Mouse (Mus musculus): ENCODE data around the gene Cdh26. TPM values are rescaled to one million over a fixed set of nuclear protein-coding genes. Genes with fewer than 3 reads are reported as not detected.
A peak's percentile ranks its signal among the peaks of the same experiment; 100 is the strongest.

Gene Cdh26
- polyA plus RNA-seq, 1 experiment from 2014 or later: 0.19 TPM

GRCm38 (mm10) chr2:178450961-178451360 lies 20.6 kb downstream of the Cdh26 start:
- 71% methylated on average over 10 of the region's 10 CpGs for WGBS
- H3K27ac ChIP-seq (replicated peaks): peak overlapping the region; percentile 48; the same call in 1 of the 2 replicates
- DNase-seq (ENCODE audit: low spot score): no peak
- no peaks in the 10 kb centered on the region for H3K27me3 ChIP-seq (replicated peaks; ENCODE audit: low read depth, poor library complexity, severe bottlenecking)
- no peak overlapping the region for H3K4me3 ChIP-seq
- no peaks in the 10 kb centered on the region for H3K36me3 ChIP-seq (replicated peaks)
- H3K9me3 ChIP-seq: no peaks in the 10 kb centered on the region
- peaks cover 27% of the 10 kb centered on the region for H3K4me1 ChIP-seq

GRCm38 (mm10) chr2:178454664-178455516 lies 24.6 kb downstream of the Cdh26 start:
- H3K4me1 ChIP-seq: peaks cover 27% of the 10 kb centered on the region
- 55% methylated on average over 17 of the region's 17 CpGs for WGBS
- peak overlapping the region; percentile 67 for H3K27ac ChIP-seq (replicated peaks)
- no peaks in the 10 kb centered on the region for H3K36me3 ChIP-seq (replicated peaks)
- no peaks in the 10 kb centered on the region for H3K27me3 ChIP-seq (replicated peaks; ENCODE audit: low read depth, poor library complexity, severe bottlenecking)
- DNase-seq (ENCODE audit: low spot score): peak; percentile 29
- no peaks in the 10 kb centered on the region for H3K9me3 ChIP-seq
- no peak overlapping the region for H3K4me3 ChIP-seq

GRCm38 (mm10) chr2:178457414-178457813 lies 27.1 kb downstream of the Cdh26 start:
- Histone ChIP-seq H3K4me3 (no peak overlapping the region), H3K27me3 (replicated peaks; ENCODE audit: low read depth, poor library complexity, severe bottlenecking) (no peaks in the 10 kb centered on the region), H3K27ac (replicated peaks) (no peak overlapping the region), H3K36me3 (replicated peaks) (no peaks in the 10 kb centered on the region), H3K9me3 (no peaks in the 10 kb centered on the region), H3K4me1 (peaks cover 20% of the 10 kb centered on the region)
- WGBS: 94% methylated on average over 6 of the region's 6 CpGs
- DNase-seq (ENCODE audit: low spot score): no peak

- Histone ChIP-seq H3K27me3 (replicated peaks; ENCODE audit: low read depth, poor library complexity, severe bottlenecking) (no peaks in the 10 kb centered on the region), H3K4me1 (peaks cover 14% of the 10 kb centered on the region), H3K4me3 (no peak overlapping the region), H3K27ac (replicated peaks) (no peak overlapping the region), H3K36me3 (replicated peaks) (no peaks in the 10 kb centered on the region), H3K9me3 (no peaks in the 10 kb centered on the region)
- WGBS: 70% methylated on average over 5 of the region's 5 CpGs
- DNase-seq (ENCODE audit: low spot score): no peak
Measured at GRCm38 (mm10) chr2:178460353-178460752, 30.0 kb downstream of the Cdh26 start.

GRCm38 (mm10) chr2:178471546-178472480 lies 41.5 kb downstream of the Cdh26 start:
- Histone ChIP-seq H3K36me3 (replicated peaks) (no peaks in the 10 kb centered on the region), H3K27ac (replicated peaks) (peak overlapping the region; percentile 14; the same call in 1 of the 2 replicates), H3K4me1 (peaks cover 21% of the 10 kb centered on the region), H3K9me3 (no peaks in the 10 kb centered on the region), H3K4me3 (no peak overlapping the region), H3K27me3 (replicated peaks; ENCODE audit: low read depth, poor library complexity, severe bottlenecking) (no peaks in the 10 kb centered on the region)
- 68% methylated on average over 17 of the region's 17 CpGs for WGBS
- peak; percentile 24 for DNase-seq (ENCODE audit: low spot score)

- WGBS: 84% methylated on average over 10 of the region's 10 CpGs
- H3K36me3 ChIP-seq (replicated peaks): no peaks in the 10 kb centered on the region
- H3K9me3 ChIP-seq: no peaks in the 10 kb centered on the region
- no peaks in the 10 kb centered on the region for H3K27me3 ChIP-seq (replicated peaks; ENCODE audit: low read depth, poor library complexity, severe bottlenecking)
- H3K4me3 ChIP-seq: no peak overlapping the region
- DNase-seq (ENCODE audit: low spot score): no peak
- H3K27ac ChIP-seq (replicated peaks): no peak overlapping the region
- H3K4me1 ChIP-seq: peaks cover 20% of the 10 kb centered on the region
Measured at GRCm38 (mm10) chr2:178473916-178474315, 43.6 kb downstream of the Cdh26 start.

- WGBS: 73% methylated on average over 2 of the region's 2 CpGs
- no peaks in the 10 kb centered on the region for H3K36me3 ChIP-seq (replicated peaks)
- no peak overlapping the region for H3K4me3 ChIP-seq
- no peak overlapping the region for H3K27ac ChIP-seq (replicated peaks)
- peaks cover 9% of the 10 kb centered on the region for H3K4me1 ChIP-seq
- H3K27me3 ChIP-seq (replicated peaks; ENCODE audit: low read depth, poor library complexity, severe bottlenecking): no peaks in the 10 kb centered on the region
- no peaks in the 10 kb centered on the region for H3K9me3 ChIP-seq
- no peak for DNase-seq (ENCODE audit: low spot score)
Measured at GRCm38 (mm10) chr2:178477228-178477627, 46.9 kb downstream of the Cdh26 start.

GRCm38 (mm10) chr2:178479011-178479410 lies 48.7 kb downstream of the Cdh26 start:
- Histone ChIP-seq H3K9me3 (no peaks in the 10 kb centered on the region), H3K27me3 (replicated peaks; ENCODE audit: low read depth, poor library complexity, severe bottlenecking) (no peaks in the 10 kb centered on the region), H3K4me1 (peaks cover 14% of the 10 kb centered on the region), H3K4me3 (no peak overlapping the region), H3K36me3 (replicated peaks) (no peaks in the 10 kb centered on the region), H3K27ac (replicated peaks) (no peak overlapping the region)
- DNase-seq (ENCODE audit: low spot score): no peak
- 91% methylated on average over 2 of the region's 2 CpGs for WGBS

GRCm38 (mm10) chr2:178480932-178481331 lies 50.6 kb downstream of the Cdh26 start:
- Histone ChIP-seq H3K4me1 (peaks cover 8% of the 10 kb centered on the region), H3K9me3 (no peaks in the 10 kb centered on the region), H3K27me3 (replicated peaks; ENCODE audit: low read depth, poor library complexity, severe bottlenecking) (no peaks in the 10 kb centered on the region), H3K36me3 (replicated peaks) (no peaks in the 10 kb centered on the region), H3K27ac (replicated peaks) (no peak overlapping the region), H3K4me3 (no peak overlapping the region)
- 91% methylated on average over 2 of the region's 2 CpGs for WGBS
- DNase-seq (ENCODE audit: low spot score): no peak

GRCm38 (mm10) chr2:178483462-178483861 lies 53.1 kb downstream of the Cdh26 start:
- 52% methylated on average over 10 of the region's 10 CpGs for WGBS
- DNase-seq (ENCODE audit: low spot score): no peak

GRCm38 (mm10) chr2:178488276-178488675 lies 57.9 kb downstream of the Cdh26 start:
- Histone ChIP-seq H3K4me3 (no peak overlapping the region), H3K36me3 (replicated peaks) (no peaks in the 10 kb centered on the region), H3K4me1 (peaks cover 14% of the 10 kb centered on the region), H3K27ac (replicated peaks) (no peak overlapping the region), H3K27me3 (replicated peaks; ENCODE audit: low read depth, poor library complexity, severe bottlenecking) (no peaks in the 10 kb centered on the region), H3K9me3 (no peaks in the 10 kb centered on the region; the same call in 1 of the 2 replicates)
- no peak for DNase-seq (ENCODE audit: low spot score)
- WGBS: 80% methylated on average over 4 of the region's 4 CpGs

More at GRCm38 (mm10) chr2:178483462-178483861, 53.1 kb downstream of the Cdh26 start:
- peaks cover 8% of the 10 kb centered on the region for H3K4me1 ChIP-seq
- no peaks in the 10 kb centered on the region; the same call in 1 of the 2 replicates for H3K9me3 ChIP-seq
- no peak overlapping the region for H3K4me3 ChIP-seq
- no peak overlapping the region for H3K27ac ChIP-seq (replicated peaks)
- H3K27me3 ChIP-seq (replicated peaks; ENCODE audit: low read depth, poor library complexity, severe bottlenecking): no peaks in the 10 kb centered on the region
- no peaks in the 10 kb centered on the region for H3K36me3 ChIP-seq (replicated peaks)

- WGBS: 74% methylated on average over 9 of the region's 9 CpGs
- peaks cover 22% of the 10 kb centered on the region for H3K4me1 ChIP-seq
- no peak for DNase-seq (ENCODE audit: low spot score)
Measured at GRCm38 (mm10) chr2:178490245-178490920, 60.1 kb downstream of the Cdh26 start.

More at GRCm38 (mm10) chr2:178490245-178490920, 60.1 kb downstream of the Cdh26 start:
- no peak overlapping the region for H3K27ac ChIP-seq (replicated peaks)
- no peaks in the 10 kb centered on the region; the same call in 1 of the 2 replicates for H3K9me3 ChIP-seq
- no peaks in the 10 kb centered on the region for H3K27me3 ChIP-seq (replicated peaks; ENCODE audit: low read depth, poor library complexity, severe bottlenecking)
- H3K4me3 ChIP-seq: no peak overlapping the region
- no peaks in the 10 kb centered on the region for H3K36me3 ChIP-seq (replicated peaks)

All from embryonic facial prominence, embryonic 10.5 days (tissue).